Mouse (Mus musculus): ENCODE measurements around the gene Svs5.
"Not testable (repeated sequence)": the region's sequence is repeated elsewhere in the genome, so short reads cannot be mapped to it uniquely, and the experiment has no call there.

Svs5 gene

GRCm38 (mm10) chr2:164332440-164332839 lies at the start of gene Svs5:
Svs5 (plus strand) TSS chr2:164332740.
- not testable (repeated sequence) for DNase-seq

- DNase-seq, result not testable (repeated sequence)
Measured at GRCm38 (mm10) chr2:164288968-164289367, 43.6 kb upstream of the Svs5 start, which contains the start of gene Svs3a. Svs3a (plus strand) TSS chr2:164289268.

GRCm38 (mm10) chr2:164312599-164312998 lies 19.9 kb upstream of the Svs5 start:
- no peak for DNase-seq

- DNase-seq, result not testable (repeated sequence)
Measured at GRCm38 (mm10) chr2:164315460-164315859, 17.1 kb upstream of the Svs5 start.

- not testable (repeated sequence) for DNase-seq
Measured at GRCm38 (mm10) chr2:164316451-164316850, 16.1 kb upstream of the Svs5 start, which contains the start of gene Svs6. Svs6 (plus strand) TSS chr2:164316751.

GRCm38 (mm10) chr2:164320983-164321382 lies 11.6 kb upstream of the Svs5 start:
- DNase-seq, result no peak

- not testable (repeated sequence) for DNase-seq
Measured at GRCm38 (mm10) chr2:164343732-164344131, 11.2 kb downstream of the Svs5 start.

GRCm38 (mm10) chr2:164347697-164348096 lies 15.2 kb downstream of the Svs5 start:
- DNase-seq, result peak; percentile 17

GRCm38 (mm10) chr2:164348980-164349379 lies 16.4 kb downstream of the Svs5 start:
- peak; percentile 46 for DNase-seq

- DNase-seq, result no peak
Measured at GRCm38 (mm10) chr2:164352697-164353096, 20.2 kb downstream of the Svs5 start.

GRCm38 (mm10) chr2:164353356-164353755 lies 20.8 kb downstream of the Svs5 start:
- no peak for DNase-seq

GRCm38 (mm10) chr2:164356177-164356967 lies 23.8 kb downstream of the Svs5 start:
- DNase-seq, result no peak

- peak; percentile 11 for DNase-seq
Measured at GRCm38 (mm10) chr2:164358373-164358772, 25.8 kb downstream of the Svs5 start.

GRCm38 (mm10) chr2:164359031-164359430 lies 26.5 kb downstream of the Svs5 start:
- no peak for DNase-seq

GRCm38 (mm10) chr2:164359668-164360067 lies 27.1 kb downstream of the Svs5 start:
- no peak for DNase-seq

GRCm38 (mm10) chr2:164360974-164361657 lies 28.6 kb downstream of the Svs5 start:
- DNase-seq, result no peak

GRCm38 (mm10) chr2:164366947-164367346 lies 34.4 kb downstream of the Svs5 start:
- DNase-seq, result no peak

- DNase-seq, result no peak
Measured at GRCm38 (mm10) chr2:164368620-164369105, 36.1 kb downstream of the Svs5 start.

GRCm38 (mm10) chr2:164371371-164371770 lies 38.8 kb downstream of the Svs5 start:
- no peak for DNase-seq

- no peak for DNase-seq
Measured at GRCm38 (mm10) chr2:164372408-164373053, 40.0 kb downstream of the Svs5 start.

- no peak for DNase-seq
Measured at GRCm38 (mm10) chr2:164373187-164373586, 40.6 kb downstream of the Svs5 start.

GRCm38 (mm10) chr2:164377478-164378426 lies 45.2 kb downstream of the Svs5 start:
- no peak for DNase-seq

Measured in kidney, adult 9 months (tissue).